Mouse (Mus musculus) liver, adult 2 months (tissue): Measurements from ENCODE around the gene Map7d1.
A peak's percentile ranks its signal among the peaks of the same experiment; 100 is the strongest.

ENCODE experiments used
- CTCF ChIP-seq: fragments of 200-500 bp; IDR thresholded peaks from 2 replicates; pipeline ENCODE4 v1.5.1; 2011; ENCODE audit warnings: low read depth, low read length, control low read depth
- POLR2A ChIP-seq: fragments of 200-500 bp; IDR thresholded peaks from 2 replicates; pipeline ENCODE4 v1.6.1; 2011; ENCODE audit warnings: low read length, control low read depth; ENCODE audit not compliant: insufficient read depth; ENCODE audit errors: extremely low read depth

DNA sequence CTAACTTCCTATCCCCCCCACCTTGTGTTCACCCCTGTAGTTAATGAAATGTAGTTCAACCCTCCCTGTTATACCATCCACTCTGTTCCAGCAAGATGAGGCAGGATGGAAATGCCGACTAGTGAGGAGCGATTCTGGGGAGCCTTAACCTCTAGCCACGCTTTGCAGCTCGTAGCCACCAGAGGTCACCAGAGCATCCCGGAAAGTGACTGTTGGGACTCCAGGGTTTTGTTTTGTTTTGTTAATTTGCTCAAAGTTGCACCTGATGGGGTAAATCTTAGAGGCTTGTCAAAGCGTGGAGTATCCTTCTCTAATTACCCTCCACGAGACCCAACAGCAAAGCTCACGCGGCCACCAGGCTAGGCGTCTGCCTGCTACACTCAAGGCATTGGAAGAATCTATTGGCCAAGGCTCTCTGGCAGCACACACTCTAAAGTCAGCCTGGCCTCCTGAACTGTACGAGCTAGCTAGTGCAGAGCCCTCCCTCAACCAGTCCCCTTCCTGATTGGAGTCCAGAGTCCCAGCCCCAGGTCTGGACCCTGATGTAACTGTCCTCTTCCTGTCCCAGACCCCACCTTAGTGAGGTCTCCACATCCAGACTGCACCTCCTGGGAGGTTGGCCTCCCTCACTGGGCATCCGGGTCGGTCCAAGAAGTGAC, 21.9 kb upstream of the Map7d1 start:
- no peak for TF ChIP-seq POLR2A
- TF ChIP-seq CTCF, result peak; percentile 84
